Mouse (Mus musculus): Measurements from ENCODE around the gene Ptpn7.

The Ptpn7 gene

GRCm38 (mm10) chr1:135128986-135129385 is 3.5 kb upstream of the Ptpn7 start:
- DNase-seq (ENCODE audit: low spot score in 2 of 2), result no peak

DNA sequence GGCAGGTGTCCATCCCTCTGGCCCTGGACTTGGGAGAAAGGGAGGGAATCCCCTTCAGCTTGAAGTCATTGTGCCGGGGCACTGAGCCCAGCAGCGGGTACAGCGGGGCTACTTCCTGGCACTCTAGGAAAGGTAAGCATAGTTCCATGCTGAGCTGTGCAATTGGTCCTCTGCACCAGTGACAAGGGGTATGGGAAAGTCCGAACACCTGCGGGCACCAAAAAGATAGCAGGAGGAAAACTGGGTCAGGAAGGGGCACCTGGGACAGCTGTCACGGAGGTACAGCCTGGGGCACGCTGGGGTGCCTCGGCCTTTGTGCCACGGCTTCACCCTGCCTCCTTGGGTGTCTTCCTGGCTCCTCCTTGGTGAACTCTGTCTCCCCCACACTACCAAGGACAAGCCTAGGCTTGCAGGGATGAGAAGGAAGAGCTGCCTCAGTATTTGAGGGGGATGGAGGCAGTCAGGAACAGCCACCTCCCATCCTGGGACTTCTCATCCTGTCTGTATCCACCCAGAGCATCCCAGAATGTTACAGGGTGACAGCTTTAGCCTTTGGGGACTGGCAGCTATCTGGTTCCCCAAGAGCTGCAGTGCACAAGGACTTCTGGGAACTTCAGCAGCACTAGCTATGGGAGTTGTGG is 2.8 kb upstream of the Ptpn7 start:
- DNase-seq (ENCODE audit: low spot score in 2 of 2), result no peak

- DNase-seq (ENCODE audit: low spot score in 2 of 2), result no peak
Measured at GRCm38 (mm10) chr1:135130376-135131018, 2.0 kb upstream of the Ptpn7 start.

GRCm38 (mm10) chr1:135131034-135131433 is 1.5 kb upstream of the Ptpn7 start:
- peak; percentile 67 to 79 for DNase-seq (ENCODE audit: low spot score in 2 of 2)

DNA sequence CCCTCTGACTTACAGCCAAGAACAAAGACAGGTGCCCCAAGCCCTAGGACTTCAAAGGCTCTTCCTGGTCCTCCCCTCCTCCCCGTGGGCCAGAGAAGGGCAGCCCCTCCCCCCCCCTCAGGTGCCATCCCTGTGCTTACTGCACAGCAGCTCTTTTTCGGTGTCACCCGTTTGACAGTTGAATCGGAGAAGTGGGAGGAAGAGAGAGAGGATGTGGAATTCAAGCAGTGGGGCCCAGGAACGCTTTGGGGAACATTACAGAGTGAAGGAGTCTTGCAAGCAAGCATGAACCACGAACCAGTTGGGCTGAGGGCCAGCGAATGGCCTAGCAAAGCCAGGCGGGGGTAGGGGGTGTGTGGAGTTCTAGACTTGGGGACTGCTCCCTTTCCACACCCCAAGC is 940 bp upstream of the Ptpn7 start:
- peak in 1 of 2 experiments; percentile 39 for DNase-seq (ENCODE audit: low spot score in 2 of 2)

GRCm38 (mm10) chr1:135132893-135133369 is 431 bp downstream of the Ptpn7 start:
- DNase-seq (ENCODE audit: low spot score in 2 of 2), result peak in 1 of 2 experiments; percentile 58

DNA sequence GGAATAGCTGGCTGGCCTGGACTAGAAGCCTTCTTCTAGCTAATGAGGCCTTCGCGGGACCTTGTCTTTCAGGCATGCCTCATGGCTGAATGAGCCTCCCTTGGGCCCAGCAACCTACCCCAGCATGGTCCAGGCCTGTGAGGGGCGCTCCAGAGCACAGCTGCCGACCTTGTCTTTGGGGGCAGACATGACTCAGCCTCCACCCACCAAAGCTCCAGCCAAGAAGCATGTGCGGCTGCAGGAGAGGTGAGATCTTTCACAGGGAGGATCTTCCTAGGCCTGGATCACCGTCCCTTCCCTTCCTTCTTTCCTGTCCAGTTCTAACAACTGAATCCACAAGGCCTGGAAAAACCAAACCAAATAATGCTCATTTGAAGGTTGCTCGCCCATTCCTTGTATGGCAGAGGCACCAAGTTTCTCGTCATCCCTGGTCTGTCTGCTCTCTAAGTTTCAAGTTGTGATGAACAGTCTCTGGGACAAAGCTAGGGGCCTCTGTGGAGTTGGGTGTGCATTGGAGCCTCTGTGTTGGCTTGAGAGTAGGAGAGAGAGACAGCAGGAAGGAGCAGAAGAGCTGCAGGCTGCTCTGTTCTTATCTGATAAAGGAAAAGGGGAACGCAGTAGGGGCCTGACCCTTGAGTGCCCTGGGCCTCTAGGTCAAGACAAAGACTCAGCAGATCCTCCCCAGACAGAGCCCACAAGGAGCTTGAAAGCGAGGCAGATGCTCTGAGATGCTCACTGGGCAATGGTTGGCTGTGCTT is 1.4 kb downstream of the Ptpn7 start:
- peak in 1 of 2 experiments; percentile 56 for DNase-seq (ENCODE audit: low spot score in 2 of 2)

DNA sequence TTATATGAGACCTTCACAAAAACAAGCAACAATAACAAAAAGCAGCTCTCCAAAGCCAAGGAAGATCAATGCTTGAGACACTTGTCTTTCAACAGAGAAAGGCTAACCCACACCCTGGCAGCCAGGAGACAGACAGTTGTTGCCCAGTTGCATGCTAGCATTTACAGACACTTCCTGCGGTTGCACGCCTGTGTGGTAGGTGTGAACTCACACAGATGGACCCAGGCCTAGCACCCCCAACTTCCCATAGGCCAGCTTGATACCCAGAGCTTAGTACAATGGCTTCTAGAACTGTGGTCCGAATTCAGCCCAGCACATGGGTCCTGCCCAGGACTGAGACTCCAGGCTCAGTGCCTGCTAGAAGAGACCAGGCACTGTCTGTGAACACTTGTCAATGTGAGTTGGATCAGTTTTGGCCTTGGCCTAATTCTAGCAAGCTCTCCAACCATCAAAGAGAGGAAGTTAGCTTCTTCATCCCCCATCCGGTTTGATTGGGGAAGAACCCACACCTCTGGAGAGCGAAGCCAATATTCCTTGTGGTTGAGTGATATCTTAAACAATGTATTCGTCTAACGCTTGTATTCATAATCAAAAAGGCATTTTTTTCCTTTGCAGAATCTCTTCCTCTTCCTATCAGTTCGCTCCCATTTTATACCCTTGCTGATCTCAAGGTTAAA is 2.7 kb downstream of the Ptpn7 start:
- DNase-seq (ENCODE audit: low spot score in 2 of 2), result no peak

DNA sequence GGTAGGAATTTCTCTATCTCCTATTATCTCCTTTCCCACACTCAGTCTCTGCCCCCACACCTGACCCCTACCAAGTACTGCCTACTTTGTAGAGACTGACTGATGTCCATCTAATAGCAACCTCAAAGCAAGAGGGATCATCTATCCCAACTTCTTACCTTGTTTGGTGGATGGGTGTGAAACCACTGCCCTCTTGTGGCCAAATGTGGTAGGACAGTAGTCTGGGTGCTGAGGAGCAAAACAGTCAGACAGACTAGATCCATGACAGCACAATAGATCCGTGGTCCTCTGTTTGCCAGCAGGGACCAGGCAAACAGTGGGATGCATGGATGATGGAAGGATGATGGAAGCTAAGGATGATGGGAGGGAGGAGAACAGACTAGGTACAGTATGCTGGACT is 4.0 kb downstream of the Ptpn7 start:
- peak; percentile 71 to 87 for DNase-seq (ENCODE audit: low spot score in 2 of 2)

DNA sequence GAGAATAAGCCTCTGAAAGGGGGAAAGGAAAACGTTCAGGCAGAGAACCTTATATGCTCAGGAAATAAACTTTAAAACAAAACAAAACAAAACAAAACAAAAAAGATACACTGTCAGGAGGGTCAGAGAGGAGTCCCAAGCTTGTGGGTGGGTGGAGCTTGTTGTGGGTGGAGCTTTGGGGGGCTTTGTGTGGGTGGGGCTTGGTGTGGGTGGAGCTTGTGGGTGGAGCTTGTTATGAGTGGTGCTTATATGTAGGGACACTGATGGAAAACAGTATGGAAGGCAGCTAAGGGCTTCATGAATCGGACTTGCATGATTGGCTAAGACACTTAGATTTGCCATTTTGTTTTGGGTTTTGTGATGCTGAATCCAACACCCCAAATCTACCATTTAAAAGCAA is 7.4 kb downstream of the Ptpn7 start:
- DNase-seq (ENCODE audit: low spot score in 2 of 2), result no peak

GRCm38 (mm10) chr1:135142452-135142851 is 10.0 kb downstream of the Ptpn7 start:
- no peak for DNase-seq (ENCODE audit: low spot score in 2 of 2)

- peak in 1 of 2 experiments; percentile 10 for DNase-seq (ENCODE audit: low spot score in 2 of 2)
Measured at GRCm38 (mm10) chr1:135143940-135144339, 11.4 kb downstream of the Ptpn7 start.

- peak; percentile 88 to 93 for DNase-seq (ENCODE audit: low spot score in 2 of 2)
Measured at GRCm38 (mm10) chr1:135146077-135146945, 13.8 kb downstream of the Ptpn7 start, which contains the start of gene Arl8a. TSS of gene Arl8a (plus strand) at chr1:135146824.

DNA sequence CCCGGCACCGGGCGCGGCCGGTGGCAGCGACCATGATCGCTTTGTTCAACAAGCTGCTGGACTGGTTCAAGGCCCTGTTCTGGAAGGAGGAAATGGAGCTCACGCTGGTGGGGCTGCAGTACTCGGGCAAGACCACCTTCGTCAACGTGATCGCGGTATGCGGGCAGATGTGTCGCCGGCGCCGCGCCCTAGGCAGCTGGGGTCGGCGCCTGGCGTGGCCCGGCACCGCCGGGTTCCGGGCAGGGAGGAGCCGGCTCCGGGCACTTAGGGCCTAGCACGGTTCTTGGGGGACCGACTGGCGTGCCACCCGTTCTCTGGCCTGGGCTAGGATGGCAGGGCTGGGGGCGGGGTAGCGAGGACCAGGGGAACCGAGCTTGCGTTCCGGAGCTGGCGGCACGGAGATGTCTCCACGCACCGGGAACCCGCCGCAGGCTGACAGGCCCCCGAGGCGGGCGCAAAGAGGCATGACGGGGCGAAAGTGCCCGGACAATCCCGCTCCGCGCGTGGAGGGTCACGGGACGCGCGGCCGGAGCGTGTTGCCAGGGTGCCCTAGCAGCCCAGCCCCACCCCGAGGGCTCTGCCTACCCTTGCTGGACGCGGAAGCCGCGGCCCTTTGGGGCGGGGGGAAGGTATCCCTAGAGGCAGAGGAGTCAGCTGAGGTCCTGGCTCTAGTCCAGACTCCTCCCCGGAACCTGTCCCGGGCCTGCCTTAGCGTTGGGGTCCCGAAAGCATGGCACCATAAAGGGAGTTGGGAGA is 14.6 kb downstream of the Ptpn7 start:
- DNase-seq (ENCODE audit: low spot score in 2 of 2), result peak; percentile 79 to 87

DNA sequence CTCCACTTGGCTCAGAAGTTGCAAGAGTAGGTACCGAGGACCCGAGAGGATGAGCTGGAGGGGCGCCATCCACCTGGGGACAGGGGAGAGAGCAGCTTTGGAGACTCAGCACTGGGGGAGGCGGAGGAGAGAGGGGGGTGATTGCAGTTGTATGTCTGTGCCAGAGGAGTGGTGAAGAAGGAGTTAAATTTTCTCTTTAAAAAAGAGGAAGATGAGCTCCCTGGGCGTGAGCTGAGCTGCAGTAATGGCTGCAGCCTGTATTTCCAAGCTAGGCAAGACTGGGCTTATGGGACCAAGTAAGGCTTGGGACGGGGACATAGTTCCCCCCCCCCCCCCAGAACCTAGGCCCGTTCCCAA is 15.2 kb downstream of the Ptpn7 start:
- DNase-seq (ENCODE audit: low spot score in 2 of 2), result no peak

DNA sequence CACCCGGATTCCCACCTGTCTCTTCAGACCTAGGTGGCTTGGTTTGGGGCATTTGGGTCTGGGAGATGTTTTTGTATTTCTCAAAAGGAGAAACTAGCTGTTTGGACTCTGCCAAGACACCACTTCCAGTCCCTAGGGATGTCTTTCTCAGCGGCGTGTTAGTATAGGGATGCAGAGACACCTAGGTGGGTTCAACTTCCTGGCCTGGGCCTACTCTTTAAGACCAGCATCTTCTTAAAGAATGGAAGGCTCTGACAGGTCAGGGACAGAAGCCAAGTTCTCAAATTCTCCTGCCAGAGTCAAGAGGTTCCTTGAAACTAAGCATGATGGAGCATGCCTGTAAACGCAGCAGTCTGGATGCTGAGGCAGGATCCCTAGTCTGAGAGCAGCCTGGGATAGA is 16.0 kb downstream of the Ptpn7 start:
- peak in 1 of 2 experiments; percentile 58 for DNase-seq (ENCODE audit: low spot score in 2 of 2)

DNA sequence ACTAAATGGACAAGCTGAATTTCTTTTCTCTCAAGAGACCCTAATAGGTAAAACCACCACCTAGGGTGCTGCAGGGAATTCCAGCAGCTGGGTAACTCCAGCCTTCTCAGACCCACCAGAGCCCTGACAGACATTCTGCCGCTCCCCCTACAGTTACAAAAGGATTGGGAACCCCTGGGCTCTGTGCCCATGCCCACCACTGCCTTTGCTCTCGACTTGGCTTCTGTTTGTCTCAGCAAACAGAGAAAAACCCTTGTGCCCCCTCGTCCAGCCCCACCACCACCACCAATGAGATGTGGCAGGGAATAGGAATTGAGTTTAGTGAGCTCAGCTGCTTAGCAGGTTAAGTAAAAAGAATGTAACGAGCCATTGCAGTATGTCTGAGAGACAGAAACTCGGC is 16.5 kb downstream of the Ptpn7 start:
- DNase-seq (ENCODE audit: low spot score in 2 of 2), result peak in 1 of 2 experiments; percentile 56

DNA sequence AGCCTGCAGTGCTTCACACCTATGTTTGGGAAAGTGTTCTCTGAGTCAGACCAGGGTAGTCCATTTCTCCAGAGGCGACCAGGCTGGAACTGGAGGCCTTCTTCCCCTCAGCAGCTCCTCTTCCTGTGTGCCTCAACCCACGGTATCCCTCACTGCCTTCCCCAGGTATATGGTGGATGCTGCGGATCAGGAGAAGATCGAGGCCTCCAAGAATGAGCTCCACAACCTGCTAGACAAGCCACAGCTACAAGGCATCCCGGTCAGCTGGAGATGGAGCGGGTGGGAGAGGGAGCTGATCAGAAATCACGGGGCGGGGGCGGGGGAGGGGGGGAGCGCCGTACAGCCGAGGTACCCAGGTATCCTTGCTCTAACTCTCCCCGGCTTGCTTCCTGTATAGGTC is 21.5 kb downstream of the Ptpn7 start:
- DNase-seq (ENCODE audit: low spot score in 2 of 2), result no peak

DNA sequence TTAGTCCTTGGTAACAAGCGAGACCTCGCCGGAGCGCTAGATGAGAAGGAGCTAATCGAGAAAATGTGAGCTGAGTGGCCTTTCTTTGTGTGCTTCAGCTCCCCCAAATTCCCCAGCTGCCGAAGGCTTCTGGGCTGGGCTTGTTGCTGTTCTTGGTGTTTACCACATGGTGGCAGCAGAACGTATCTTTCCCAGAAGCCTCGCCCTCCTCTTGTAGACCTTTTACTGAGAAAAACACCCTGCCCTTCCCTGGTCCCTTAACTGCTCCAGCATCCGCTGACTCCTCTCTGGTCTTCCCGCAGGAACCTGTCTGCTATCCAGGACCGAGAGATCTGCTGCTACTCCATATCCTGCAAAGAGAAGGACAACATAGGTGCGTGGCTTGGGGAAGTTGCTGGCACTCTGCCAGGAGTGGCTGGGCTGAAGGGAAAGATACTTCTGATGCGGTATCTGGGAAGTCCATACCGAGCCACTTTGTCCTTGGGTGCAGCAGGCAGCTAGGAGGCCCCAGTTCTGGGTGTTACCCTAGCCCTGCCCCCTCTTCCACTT is 22.0 kb downstream of the Ptpn7 start:
- DNase-seq (ENCODE audit: low spot score in 2 of 2), result peak; percentile 70 to 87

GRCm38 (mm10) chr1:135156300-135156699 is 23.8 kb downstream of the Ptpn7 start:
- DNase-seq (ENCODE audit: low spot score in 2 of 2), result no peak
